Mouse (Mus musculus) natural killer cell, adult 2 months (primary cell): ENCODE measurements around the gene Mien1.

Source experiments
- DNase-seq, 2 experiments: peaks; one replicate each; pipeline ENCODE4 v3.0.0; 2022; ENCODE audit warnings: low spot score in 2 of 2

Mien1 gene

DNA sequence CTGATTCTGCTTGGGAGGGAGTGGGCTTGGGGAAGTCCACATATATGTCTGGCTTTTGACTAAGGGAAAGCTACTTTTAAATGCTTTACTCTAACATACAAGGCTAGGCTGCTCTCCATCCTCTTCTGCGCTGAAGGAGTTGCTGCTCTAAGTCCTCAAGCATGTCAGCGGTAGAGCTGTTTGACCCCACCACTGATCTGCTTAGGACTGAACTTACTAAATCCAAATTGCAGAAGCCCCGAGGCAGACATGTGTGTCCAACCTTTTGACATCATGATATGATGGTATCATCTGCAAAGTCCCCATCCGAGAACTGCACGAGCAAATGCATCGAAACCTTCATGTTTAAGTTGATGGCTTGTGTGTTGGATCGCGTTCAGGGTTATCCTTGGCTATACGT is 21.1 kb upstream of the Mien1 start:
- no peak for DNase-seq

DNA sequence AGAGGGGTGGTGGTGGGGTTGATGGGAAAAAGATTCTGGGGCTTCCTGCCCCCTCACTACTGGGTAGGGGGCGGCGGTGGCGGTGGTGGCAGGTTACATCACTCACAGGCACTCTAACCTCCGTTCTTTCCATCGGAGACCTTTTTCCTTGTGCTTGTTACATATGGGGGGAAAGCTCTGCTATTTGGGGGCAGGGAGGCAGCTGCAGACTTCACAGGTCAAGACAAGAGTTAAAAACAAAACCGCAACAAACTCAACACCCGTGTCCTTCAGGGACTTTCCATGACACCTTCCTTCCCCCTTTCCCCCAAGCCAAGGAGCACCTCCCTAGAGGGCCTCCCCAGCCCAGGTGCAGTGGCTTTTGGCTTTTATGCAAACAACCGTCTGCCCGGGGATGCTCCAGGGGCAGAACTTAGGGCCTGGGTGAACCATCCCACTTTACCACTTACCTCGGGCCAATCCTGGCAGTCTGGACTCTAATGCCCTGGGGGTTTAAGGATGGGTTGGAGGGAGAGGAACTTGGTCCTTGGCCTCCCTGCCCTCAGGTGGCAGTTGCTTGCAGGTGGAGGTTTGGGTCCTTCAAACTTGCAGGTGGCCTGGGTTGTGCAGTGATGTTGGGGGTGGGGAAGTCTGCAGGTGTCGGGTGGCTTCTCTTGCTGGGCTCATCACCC is 20.4 kb upstream of the Mien1 start:
- DNase-seq: peak; percentile 53 to 80

DNA sequence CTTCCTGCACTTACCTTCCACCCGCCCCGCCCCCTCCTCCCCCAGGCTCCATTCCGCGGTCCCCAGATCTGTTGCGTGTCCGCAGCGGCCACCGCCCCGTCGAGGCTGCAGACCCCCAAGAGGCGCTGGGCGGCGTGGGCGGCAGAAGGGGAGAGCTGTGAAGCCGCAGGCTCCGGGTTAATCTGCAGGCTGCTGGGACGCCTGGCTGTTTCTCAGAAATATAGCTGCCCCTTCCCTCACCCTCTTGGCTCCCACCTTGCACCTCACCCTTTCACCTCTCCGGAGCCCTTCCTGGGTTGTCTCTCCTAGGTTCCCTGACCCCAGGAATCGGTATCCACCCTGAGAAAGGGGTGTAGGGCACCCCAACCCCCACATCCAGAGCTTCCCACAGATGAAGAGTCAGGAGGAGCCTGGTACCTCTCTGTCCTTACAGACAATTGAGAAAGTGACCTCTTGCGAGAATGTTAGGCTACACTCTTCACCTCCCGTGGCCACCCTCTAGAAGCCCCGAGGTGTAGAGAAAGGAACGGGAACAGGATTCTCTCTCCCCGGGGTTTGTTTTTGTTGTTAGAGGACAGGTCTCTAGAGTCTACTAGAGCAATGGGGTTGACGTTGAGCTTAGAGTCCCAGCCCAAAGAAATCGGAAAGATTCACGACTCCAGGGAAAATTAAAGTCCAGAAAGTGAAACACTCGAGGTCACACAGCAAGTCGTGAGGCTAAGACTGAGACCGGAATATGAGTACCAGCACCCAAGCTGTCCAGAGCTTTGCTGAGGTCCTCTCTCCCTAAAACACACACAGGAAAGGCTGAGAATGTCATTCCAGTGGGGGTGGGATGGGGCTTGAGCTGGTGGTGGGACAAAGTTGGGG is 19.6 kb upstream of the Mien1 start:
- DNase-seq: peak in 1 of 2 experiments; percentile 72

DNA sequence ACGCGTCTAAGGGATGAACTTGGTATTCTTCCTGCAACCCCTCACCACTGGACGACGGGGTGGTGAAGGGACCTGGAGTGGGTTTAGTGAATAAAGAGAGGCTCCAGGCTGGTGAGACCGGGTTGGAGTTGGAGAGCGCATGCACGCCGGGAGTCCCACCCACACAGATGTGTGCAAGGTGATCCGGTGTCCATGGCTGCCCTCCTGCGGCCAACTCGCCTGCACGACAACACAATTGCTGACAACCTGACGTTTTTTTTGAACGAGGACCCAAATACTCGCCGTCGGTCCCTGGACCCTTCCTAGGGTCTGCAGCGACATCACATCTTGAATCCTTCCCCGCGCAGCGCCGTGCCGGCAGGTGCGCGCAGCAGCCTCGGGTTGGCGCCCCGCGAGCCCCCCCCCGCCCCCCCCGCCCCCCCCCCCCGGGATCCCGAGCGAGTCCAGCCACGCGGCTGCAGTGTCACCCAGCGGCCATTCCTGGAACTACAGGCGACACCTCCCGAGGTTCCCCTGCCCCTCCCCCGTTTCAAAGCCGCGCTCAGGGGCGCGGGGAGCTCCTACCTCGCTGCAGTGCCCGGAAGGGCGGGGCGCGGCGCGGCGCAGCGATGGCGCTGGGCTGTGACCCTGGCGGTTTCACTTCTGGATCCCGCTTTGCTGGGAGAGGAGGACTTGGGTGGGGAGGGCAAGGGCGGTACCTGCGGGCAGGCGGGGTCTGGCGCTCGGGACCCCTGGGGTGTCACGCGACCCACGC is 18.8 kb upstream of the Mien1 start:
- peak; percentile 95 to 98 for DNase-seq

DNA sequence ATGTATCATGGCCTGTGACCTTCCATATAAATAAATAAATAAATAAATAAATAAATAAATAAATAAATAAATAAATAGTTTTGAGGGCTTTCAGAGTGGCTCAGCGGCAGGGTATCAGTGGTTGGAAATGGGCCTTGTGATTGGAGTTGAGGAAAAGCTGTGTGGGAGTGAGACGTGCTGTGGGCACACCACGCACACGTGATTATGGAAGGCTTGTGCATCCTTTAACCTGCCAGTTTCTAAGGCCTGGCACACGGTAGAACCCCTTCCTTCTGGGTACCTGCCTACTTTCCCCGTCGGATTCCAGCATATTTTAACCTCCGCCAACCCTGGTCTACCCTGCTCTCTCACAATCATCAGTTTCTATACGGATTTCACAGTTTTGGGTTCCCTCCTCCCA is 18.2 kb upstream of the Mien1 start:
- DNase-seq: no peak

DNA sequence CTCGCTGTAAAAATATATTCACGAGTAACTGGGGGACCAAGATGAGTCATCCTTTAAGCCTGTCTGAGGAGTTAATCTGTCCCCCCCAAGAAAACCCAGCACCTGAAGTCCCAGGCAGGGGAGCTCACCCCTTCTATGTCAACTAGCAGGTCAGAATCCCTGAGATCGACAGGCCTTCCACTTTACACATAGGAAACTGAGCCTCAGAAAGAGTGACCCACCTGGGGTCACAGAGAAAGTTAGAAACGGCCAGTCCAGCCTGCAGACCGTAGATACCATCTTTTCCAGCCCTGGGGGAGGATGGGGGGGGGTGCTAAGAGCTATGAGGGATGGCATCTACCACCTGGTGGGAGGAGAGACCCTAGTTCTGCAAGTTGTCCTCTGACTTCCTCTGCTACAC is 17.8 kb upstream of the Mien1 start:
- no peak for DNase-seq

DNA sequence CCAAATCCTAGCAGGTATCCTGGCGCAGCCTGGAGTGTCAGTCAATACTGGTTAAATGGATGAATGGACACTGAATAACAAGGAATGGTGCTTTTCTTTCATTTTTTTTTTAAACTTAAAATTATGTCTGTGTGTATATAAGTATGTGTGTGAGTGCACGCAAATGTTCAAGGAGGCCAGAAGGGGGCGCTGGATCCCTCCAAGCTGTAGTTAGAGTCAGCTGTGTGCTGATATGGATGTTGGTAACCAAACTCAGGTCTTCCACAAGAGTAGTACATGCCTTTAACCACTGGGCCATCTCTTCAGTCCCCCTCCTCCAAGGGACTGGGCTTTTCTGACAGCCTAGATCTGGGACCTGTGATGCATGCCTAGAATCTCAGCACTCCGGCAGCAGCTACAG is 16.7 kb upstream of the Mien1 start:
- peak in 1 of 2 experiments; percentile 46 for DNase-seq

DNA sequence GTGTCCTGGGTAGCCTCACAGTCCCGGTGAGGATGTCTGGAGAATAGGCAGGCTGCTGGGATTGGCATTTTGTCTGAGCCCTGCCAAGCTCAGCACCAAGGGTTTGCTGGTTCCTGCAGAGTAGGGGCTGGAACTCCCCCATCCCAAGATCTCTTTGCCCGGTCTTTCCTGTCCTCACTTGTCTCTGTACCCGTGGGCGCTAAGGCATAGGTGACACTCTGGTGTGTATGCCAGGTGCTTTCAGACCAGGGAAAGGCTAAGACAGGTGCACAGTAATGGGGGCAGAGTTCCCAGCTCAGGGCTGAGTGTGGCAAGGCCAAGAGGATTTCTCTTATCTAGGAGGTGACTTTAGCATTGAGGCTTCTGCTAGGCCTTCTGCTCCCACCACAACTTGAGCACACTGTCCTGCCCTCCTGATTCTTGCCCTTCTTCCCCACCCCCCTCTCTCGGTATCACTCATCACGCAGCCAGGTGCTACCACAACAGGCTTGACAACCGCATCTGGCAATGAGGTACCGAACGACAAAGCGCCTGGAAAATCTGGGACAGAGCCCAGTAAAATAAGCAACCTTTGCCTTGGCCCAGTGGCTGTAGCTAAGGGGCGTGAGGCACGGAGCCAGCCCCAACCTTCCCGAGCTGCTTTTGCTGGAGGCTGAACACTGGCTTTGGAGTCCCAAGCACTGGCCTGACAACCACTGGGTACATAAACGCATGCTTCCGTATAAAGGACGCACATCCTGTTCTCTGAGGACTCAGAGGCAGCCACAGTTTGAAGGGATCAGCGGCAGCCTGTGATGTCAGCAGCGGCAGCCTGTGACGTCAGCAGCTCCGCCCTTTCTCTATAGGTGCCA is 11.4 kb upstream of the Mien1 start:
- no peak for DNase-seq

DNA sequence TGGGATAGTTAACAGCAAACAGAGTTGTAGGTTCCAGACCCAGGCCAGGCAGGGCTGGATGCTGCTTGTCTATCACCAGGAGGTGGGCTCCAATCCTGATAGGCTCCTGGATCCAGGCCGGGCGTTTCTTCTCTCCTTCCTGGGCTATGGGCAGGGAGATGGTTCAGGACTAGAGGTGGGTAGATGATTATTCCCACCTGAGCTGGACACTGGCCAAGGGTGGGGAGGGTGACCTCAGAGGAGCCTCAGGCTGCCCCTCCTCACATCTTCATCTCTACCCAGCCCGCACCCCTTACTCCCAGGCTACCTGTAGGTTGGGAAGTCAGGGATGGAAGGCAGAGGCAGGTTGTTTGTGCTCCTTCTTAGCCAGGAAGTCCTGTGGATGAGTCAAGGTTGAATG is 10.6 kb upstream of the Mien1 start:
- DNase-seq: no peak

DNA sequence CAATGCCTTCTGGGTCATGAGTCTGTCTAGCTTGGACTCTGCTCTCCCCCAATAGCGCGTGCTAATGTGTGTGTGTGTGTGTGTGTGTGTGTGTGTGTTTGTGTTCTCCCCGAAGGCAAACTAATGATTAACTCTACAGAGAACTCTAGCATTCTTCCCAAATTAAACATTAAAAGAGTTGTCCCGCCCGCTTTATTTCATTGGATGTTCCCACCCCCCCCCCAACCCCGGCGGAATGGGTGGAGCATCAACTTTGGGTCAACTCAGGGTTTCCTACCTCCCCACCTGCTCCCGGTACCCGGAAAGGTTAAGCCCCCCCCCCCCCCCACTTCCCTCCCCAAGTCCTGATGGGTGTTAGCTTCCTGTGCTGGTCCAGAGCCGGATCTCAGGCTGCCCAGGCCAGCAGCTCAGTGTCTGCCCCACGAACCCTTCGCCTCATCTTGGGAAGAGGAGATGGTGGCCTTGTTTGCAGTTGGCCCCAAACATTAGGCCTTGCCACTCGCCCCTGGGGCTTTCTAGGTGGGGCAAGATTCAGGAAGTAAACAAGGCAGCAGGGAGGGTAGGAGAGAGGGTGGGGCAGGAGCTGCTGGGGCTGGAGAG is 9.5 kb upstream of the Mien1 start:
- DNase-seq: no peak

DNA sequence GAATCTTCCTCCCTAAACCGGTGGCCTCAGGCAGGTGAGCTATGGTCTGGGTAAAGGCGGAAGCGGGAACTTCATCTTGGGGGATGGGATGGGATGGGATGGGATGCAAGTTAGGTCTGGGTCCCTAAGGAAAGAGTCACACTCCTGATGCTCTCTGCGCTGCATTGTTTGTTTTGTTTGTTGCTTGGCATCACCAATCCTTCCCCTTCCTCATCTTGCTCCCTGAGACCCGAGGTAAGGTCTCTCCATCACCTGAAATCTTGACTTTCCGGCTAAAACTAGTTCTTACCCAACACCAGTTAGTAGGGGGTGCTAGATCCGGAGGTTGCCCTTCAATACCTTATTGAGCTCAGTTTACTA is 8.7 kb upstream of the Mien1 start:
- no peak for DNase-seq

DNA sequence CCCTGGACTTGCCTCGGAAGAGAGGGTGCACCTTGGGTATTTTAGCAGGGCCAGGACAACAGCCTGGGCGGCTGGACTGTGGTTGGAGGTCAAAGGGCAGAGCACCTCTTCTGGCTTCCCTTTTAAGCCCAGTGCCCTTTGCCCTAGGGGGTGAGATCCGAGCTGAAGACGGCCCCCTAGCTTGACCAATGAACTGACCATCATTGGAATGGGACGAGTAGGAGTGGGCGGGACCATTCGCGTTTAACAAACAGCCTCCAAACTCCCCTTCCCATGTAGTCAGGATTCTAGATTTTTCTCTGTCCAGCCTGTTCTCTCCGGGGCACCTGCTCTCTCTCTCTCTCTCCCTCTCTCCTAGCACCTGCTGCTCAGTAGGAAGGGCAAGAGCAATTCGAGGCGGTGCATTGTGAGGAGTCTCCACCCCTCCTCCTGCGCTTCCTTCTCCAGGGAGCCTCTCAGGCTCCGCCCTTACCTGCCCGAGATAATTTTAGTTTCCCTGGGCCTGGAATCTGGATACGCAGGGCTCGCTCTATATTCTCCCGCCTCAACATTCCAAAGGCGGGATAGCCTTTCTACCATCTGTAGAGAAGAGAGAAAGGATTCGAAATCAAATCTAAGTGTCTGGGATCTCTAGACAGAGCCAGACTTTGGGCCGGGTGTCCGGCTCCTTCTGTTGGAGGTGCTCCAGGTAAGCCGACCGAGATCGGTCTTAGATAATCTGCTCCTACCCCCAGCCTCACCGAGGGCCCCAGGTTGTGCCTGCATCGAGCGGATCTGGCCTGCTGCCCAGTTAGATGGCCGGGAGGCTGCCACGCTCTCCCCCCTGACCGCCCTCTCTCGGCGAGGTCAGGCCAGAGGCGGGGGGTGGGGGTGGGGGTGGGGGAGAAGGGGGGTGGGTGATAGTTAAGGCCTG is 8.0 kb upstream of the Mien1 start:
- no peak for DNase-seq

DNA sequence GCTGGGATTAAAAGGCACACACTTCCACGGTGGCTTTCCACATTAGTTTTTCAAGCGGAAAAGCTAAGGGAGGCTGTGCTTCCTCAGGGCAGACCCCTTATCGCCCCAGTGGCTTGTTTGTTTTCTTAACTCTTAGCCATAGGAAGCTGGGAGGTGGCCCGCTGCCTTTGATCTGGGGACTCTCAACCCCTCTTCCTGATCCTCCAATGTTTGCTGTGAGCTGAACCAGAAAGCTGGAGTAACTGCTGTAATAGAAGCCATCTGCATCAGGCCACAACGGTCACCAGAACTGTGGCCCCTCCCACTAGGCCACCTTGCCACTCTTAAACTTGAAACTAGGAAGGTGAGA is 7.4 kb upstream of the Mien1 start, which contains the start of gene Grb7:
Grb7 (plus strand) TSS at position 182 of the 349 bp plus-strand sequence.
- DNase-seq: no peak

DNA sequence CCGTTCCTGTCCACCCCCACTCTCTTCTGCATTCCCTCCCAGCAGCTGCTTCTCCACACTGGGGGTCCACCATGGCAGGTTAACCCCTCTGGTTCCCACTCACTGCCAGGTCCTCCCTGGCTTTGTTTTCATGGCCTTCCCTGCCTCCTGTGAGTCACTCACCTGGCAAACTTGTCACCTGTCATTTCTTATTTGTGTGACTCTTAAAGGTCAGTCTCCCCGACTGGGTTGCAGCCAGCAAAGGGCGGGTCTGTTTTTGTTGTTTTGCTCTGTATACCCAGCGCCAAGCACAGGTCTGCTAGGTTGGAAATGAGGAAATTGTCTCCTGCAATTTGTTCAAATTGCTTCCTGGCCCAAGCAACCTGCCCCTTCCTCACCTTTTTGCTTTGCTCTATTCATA is 6.9 kb upstream of the Mien1 start:
- no peak for DNase-seq

DNA sequence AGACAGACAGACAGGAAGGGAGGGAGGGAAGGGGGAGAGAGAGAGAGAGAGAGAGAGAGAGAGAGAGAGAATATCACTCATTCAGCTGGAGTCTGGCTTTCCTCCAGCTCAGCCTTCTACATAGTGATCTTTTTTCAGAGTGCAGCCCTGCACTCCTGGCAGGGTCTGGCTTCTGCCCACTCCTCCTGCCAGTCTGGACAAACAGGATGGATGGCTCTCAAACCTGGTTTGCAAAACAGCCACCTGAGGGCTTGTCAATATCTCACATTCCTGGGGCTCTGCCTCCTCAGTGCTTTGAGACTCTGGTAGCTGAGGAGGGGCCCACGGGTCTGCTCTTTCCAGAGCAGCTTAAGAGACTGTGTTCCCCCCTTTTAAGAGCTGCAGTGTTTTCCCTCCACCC is 6.4 kb upstream of the Mien1 start:
- no peak for DNase-seq

DNA sequence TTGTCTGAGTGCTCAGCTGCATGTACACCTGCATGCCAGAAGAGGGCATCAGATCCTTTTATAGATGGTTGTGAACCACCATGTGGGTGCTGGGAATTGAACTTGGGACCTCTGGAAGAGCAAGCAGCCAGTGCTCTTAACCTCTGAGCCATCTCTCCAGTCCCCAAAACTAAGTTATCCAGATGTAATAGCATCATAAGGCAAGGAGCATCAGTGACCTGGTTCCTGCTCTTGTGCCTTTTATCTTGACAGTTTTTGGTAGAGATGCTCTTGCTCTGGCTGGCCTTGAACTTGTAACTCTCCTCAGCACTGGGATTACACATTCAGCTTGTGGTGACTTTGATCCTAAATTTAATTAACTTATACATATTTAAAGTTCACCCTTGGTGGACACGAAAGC is 4.9 kb upstream of the Mien1 start:
- DNase-seq: no peak

DNA sequence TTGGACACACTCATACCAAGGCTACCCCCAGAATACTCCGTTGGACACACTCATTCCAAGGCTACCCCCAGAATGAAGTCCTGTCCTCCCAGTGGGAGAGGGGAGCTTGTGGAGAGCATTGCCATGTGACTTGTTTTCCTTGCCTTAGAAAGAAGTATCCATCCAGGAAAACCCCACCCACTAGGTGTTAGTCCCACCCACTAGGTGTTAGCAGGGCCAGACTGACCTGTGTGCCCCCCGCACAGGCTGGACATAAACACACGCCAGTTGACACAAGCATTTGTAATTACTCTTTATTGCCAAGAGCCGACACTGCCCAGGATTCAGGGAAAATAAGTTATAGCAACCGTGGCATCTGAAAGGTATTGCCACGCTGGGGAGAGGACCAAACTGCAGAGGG is 1.4 kb downstream of the Mien1 start:
- no peak for DNase-seq

DNA sequence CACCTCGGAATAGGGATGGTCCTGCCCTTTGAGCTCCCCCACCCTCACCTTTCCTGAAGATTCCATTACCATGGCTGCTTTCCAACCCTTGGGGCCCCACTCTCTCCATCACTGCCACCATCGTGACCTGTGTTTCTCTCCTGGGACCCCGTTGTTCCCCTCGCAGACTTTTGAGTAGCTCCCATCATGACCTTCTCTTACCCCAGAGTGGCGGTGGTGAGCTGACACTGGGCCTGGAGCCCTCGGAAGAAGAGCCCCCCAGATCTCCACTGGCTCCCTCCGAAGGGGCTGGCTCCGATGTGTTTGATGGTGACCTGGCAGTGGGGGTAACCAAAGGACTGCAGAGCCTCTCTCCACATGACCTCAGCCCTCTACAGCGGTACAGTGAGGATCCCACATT is 3.1 kb downstream of the Mien1 start:
- no peak for DNase-seq

DNA sequence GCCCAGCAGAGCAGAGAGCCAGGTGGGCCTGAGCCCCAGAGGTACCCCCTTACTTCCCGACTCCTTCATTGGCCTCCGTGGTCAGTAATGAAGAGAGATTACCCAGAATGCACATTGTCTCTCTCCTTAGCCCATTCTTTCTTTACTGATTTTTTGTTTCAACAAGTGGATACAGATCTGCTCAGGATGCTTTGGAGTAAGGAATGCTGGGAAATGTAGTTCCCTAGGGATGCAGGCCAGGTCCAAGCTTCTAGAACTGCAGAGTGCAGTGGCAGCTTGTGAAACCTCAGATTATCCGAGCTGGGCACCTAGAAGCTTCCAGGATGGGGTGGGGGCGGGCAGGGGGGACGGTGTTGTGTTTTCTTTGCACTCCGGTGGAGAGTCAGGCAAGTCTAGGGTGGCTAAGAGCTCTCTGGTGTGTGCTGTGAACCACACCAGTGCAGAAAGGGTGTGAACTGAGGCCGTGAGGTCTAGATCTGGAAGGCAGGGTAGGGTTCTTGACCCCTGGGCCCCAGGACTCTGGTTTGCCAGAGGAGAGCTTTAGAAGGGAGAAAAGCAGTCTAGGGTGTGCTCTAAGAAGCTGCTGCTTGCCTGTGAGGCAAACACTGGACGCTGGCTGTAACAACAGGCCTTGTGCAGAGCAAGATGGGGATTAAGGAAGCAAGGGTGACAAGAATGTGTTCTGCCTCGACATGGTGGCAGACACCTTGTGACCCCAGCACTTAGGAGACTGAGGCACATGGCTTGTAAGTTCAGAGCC is 6.9 kb downstream of the Mien1 start:
- no peak for DNase-seq

DNA sequence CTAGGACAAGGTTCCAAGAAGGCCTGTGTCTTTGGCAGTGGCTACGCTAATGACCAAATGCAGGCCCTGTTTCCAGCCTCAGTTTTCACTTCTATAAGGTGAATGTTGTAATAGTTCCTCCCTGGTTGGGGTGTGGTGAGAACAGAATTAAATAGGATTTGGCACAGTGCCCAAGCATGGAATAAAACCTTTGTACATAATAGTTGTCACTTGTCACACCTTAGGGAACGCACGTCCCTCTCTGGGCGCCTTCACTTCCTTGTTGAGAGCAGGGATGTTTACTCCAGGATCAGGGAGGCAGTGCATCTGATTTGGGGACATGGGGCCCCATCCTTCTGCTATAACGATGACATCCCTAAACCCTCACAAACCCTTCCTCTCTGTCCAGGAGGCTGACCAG is 10.4 kb downstream of the Mien1 start:
- DNase-seq: no peak
